Mouse (Mus musculus): ENCODE data around the gene Btnl10.
"Not testable (repeated sequence)": the region's sequence is repeated elsewhere in the genome, so short reads cannot be mapped to it uniquely, and the experiment has no call there.

The Btnl10 gene

DNA sequence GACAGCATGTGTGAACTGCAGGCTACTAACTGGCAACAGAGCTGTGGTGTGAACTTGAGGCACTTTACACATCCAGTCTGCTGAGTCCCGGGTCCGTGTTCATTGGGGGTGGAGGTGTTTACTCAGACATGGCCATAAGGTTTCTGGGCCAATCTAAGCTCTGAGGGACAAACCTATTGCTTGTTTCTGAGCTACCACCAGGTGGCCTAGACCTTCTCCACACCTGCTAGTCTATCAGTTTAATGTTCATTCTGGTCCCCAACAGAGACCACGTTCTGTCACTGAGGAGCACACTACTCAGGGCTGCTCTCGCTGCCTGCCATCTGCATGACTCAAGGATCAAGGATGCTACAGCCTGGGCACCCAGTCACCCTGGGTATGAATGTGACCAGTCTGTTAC is 13.9 kb downstream of the Btnl10 start:
- DNase-seq (ENCODE audit: low read depth), result no peak

GRCm38 (mm10) chr11:58937909-58938308 is 20.2 kb downstream of the Btnl10 start:
- no peak for DNase-seq (ENCODE audit: low read depth)

DNA sequence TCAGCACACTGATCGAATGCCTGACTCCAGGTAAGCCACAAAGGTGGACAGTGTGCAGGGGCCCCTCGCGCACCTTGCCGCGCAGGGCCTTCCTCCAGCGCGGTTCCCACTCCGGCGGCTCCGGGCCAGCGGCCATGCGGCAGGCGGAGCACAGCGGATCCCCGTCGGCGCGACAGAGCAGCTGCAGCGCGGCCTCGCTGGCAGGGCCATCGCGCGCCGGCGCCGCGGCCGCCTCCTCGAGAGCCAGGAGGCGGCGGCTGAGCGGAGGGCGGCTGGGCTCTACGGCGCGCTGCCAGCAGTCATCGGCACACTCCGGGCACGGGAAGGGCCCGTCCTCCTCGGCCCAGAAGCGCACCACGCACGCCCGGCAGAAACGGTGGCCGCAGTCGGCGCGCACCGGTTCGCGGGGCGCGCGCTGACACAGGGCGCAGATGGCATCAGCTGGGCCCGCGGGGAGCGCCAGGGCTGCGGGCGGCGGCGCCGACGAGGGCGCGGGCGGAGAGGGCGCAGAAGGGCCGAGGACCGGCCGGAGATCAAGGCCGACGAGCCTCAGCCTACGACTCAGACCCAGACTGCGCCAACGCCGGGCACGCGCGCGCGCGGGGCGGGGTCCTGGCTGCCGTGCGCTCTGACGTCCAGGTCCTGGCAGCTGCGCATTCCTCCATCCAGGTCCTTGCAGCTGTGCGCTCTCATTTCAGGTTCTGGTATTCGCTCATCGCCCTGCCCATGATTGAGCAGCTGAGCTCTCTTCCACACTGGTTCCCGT is 20.8 kb downstream of the Btnl10 start, which contains the start of gene Rnf187:
Gene Rnf187, minus strand, starts transcription at position 595 of the 766 bp plus-strand sequence.
- peak; percentile 75 for DNase-seq (ENCODE audit: low read depth)

DNA sequence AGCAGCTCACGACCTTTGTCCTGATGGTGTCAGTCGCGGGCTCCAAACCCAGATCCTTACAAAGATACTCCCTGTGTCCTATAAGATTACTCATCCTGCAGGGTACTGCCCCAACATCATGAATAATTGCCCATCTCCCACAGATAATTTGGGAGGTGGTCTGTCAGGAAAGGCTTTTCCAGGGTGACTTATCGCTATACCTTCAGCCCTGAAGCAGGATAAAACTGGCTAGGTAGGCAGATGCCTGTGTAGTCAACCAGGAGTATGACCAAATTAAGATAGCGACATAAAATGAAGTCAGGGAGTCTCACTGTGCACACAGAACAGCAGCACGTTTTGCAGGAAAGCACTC is 21.4 kb downstream of the Btnl10 start:
- no peak for DNase-seq (ENCODE audit: low read depth)

GRCm38 (mm10) chr11:58944136-58944535 is 26.4 kb downstream of the Btnl10 start:
- DNase-seq (ENCODE audit: low read depth), result no peak

DNA sequence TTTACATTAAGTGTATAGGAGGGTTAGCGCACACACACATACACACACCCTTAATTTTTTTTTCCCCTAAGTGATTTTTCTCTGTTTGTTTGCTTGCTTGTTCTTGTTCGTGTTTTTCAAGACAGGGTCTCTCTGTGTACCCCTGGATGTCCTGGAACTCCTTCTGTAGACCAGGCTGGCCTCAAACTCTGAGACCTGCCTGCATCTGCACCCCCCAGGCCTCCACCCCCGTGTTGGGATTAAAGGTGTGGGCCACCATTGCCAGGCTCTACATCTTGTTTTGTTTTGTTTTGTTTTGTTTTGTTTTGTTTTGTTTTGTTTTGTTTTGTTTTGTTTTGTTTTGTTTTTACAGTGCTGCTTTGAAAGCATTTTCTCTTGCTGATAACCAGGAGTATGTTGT is 29.6 kb downstream of the Btnl10 start:
- no peak for DNase-seq (ENCODE audit: low read depth)

DNA sequence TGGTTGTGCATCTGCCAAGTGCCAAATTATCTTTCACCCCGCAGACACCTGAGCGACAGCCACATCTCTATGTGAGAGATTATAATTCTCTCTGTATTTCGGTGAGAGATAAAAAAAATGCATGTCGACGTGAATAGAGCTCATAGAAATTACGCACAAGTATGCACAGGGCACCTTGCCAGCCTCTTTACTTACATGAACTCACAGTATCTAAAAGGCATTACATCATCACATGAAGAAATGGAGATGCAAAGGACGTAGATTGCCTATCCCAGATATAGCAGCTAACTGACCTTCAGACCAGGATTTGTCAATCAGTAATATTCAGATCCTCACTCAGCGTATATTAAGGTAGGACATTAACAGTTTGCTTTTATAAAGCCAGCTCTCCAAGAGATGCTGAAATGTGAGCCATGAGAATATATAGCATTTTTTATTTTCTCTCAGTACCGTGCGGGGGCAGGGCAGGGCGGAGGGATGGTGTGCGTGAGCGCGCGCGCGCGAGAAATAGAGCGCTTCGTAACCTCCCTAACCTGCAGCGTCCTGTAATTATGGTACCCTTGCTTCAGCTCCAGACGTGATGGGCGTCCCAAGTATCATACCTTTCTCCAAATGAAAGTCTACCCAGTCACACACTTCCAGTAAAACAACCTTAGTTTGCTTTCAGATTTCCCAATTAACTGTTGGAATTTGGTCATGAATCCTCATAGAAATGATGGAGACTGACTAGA is 30.3 kb downstream of the Btnl10 start:
- no peak for DNase-seq (ENCODE audit: low read depth)

GRCm38 (mm10) chr11:58948542-58949479 is 31.1 kb downstream of the Btnl10 start, which contains the start of gene Hist3h2ba:
Hist3h2ba (plus strand) TSS chr11:58948920.
- DNase-seq (ENCODE audit: low read depth), result no peak

DNA sequence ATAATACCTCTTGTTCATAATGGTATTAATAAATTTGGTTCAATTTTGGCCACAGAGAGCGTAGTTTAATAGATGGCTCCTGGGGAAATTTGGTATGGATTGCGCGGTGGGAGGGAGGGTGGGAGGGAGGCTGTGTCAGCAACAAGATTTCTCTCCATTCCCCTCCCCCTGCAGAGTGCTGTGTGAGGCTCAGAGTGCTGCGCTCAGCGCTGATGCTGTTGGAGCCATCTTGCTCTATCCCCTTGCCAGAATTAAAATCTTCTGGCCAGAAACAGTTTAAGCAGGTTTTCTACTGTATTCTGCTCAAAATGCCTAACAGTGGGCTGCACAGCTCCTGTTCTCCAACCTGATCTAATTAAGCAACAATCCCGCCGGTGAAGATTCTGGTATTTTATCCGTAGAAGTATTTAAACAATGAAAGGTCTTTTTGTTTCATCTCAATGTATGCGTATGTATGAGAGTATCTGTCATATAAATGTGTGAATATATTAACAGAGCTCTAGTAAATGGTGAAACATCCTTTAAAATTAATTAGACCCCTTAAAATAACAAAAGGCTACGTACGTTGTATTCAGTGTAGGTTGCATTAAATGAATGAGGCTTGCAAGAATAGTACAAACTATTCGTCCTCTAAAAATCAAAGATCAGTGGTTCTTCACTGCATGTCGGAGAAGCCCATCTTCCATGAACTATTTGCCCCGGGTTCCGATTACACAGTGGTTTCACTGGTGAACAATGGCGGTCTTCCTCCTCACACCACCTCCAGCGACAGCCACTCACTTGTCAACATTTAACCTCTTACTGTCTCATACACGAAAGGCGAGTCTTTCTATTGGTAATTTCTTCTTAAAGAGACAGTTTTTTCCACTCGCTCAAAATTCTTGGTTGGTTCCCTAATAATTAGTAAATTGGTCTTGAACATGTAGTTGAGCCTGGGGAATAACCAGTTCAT is 32.0 kb downstream of the Btnl10 start:
- DNase-seq (ENCODE audit: low read depth), result no peak

DNA sequence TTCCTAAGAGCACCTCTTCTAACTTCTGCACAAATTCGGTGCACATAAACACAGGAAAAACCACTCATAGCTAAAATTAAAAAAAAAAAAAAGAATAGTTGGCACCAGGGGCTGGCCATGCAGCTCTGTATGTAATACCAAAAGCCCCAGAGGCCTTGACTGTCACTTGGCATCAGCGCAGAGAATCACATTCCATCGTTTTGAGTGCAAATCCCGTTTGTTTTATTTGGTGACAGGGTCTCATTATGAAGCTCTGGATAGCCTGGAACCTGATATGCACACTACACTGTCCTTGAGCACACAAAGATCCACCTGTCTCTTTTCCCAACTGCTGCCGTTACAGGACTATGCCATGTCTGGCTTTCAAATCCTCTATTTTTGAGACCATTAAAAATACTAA is 33.5 kb downstream of the Btnl10 start:
- DNase-seq (ENCODE audit: low read depth), result no peak

- no peak for DNase-seq (ENCODE audit: low read depth)
Observed at GRCm38 (mm10) chr11:58953351-58954169, 35.9 kb downstream of the Btnl10 start.

- DNase-seq (ENCODE audit: low read depth), result not testable (repeated sequence)
Observed at GRCm38 (mm10) chr11:58954170-58954419, 36.4 kb downstream of the Btnl10 start.

DNA sequence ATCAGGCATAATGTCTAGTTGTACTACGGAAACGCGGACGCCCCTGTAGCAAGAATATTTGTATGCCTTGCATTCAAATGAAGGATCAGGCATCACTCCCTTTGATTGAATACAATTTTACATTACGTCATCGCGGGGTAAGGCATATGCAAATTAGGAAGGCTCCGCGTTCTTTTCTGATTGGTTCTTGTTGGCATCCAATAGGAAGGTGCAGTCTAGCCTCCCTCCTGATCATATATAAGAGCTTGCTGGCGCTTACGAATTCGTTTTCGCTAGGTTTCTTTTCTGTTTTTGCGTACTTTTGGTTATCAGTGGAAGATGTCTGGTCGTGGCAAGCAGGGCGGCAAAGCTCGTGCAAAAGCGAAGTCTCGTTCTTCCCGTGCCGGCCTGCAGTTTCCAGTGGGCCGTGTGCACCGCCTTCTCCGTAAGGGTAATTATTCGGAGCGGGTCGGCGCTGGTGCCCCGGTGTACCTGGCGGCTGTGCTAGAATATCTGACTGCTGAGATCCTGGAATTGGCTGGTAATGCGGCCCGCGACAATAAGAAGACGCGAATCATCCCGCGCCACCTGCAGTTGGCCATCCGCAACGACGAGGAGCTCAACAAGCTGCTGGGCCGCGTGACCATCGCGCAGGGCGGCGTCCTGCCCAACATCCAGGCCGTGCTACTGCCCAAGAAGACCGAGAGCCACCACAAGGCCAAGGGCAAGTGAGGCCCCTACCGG is 36.9 kb downstream of the Btnl10 start, which contains the start of the genes Hist3h2a and Trim17:
Gene Hist3h2a, plus strand, starts transcription at position 266 of the 723 bp plus-strand sequence.
Gene Trim17, plus strand, starts transcription at position 266 of the 723 bp plus-strand sequence.
- peak; percentile 92 for DNase-seq (ENCODE audit: low read depth)

GRCm38 (mm10) chr11:58955143-58955867 is 37.6 kb downstream of the Btnl10 start:
- no peak for DNase-seq (ENCODE audit: low read depth)

DNA sequence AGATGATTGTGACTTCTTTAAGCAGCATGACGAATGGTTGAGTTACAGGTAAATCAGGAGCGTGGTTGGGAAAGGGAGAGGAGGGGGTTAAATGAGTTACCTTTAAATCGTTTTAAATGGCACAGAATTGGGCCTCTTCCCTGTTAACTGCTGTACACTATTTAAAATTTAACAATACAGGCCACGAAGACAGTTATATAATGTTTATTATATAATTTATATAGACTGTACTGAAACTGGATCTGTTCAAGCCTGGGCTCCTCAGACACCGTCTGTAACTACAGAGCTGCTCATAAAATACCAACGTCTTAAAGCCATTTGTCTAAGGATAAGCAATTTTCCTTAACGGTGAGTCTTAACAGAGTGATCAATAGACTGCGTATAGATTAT is 38.2 kb downstream of the Btnl10 start:
- no peak for DNase-seq (ENCODE audit: low read depth)

DNA sequence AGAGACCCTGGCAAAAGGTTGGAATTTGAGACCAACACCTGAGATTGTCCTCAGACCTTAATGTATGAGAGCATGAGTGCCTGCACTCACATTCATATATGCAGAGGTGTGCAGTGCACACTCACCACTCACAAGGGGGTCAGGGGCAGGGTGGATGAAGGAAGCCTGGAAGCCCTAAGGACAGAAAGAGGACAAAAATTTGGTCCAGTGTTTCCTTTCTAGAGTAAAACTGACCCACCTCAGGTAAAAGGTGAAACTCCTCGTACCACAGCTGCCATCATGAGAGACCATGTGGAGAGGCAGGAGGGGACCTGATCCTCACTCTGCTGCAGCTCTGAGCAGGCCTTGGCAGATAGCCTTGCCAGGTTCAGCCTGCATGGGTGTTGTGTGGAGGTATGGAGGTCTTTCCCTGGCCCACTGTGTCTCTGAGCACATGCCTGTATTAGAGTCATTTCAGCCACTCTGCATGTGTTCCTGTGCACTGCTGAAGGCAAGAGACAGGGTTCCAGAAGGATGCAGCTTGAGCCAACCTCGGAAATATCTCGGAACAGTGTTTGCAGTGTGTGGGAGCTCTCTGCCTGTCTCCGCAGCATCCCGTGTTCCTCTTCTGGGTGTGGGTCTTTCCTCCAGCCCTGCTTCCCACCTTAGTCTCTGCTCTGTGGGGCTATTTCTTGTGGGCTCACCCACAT is 39.7 kb downstream of the Btnl10 start:
- no peak for DNase-seq (ENCODE audit: low read depth)

- no peak for DNase-seq (ENCODE audit: low read depth)
Observed at GRCm38 (mm10) chr11:58958536-58958935, 40.8 kb downstream of the Btnl10 start.

GRCm38 (mm10) chr11:58959186-58959825 is 41.6 kb downstream of the Btnl10 start:
- no peak for DNase-seq (ENCODE audit: low read depth)
